Mouse (Mus musculus) lung, embryonic 16.5 days (tissue): ENCODE measurements around the gene Gpr55. TPM values are rescaled to one million over a fixed set of nuclear protein-coding genes. Genes with fewer than 3 reads are reported as not detected.
A peak's percentile ranks its signal among the peaks of the same experiment; 100 is the strongest.

Experiments
- ATAC-seq: fragments of 200-750 bp; cut with Nextera tagmentation; 2 replicates; pipeline ENCODE4 v1.8.0; 2017; ENCODE audit warnings: low read depth, mild to moderate bottlenecking, moderate library complexity
- H3K27ac ChIP-seq: fragments of 300-500 bp; sonication (generic); 2 replicates; pipeline ENCODE4 v1.5.1; 2014; ENCODE audit warnings: mild to moderate bottlenecking, control low read depth, low read length
- H3K27me3 ChIP-seq: fragments of 300-500 bp; sonication (generic); 2 replicates; pipeline ENCODE4 v1.6.1; 2014; ENCODE audit warnings: low read depth, low read length, mixed read lengths; ENCODE audit not compliant: control insufficient read depth, insufficient read depth
- H3K36me3 ChIP-seq: fragments of 300-500 bp; sonication (generic); 2 replicates; pipeline ENCODE4 v1.6.1; 2014; ENCODE audit warnings: low read length; ENCODE audit not compliant: control insufficient read depth, insufficient read depth
- H3K4me1 ChIP-seq: fragments of 300-500 bp; sonication (generic); replicated peaks from 2 replicates; pipeline ENCODE4 v1.6.1; 2014; ENCODE audit warnings: low read length, mixed read lengths; ENCODE audit not compliant: control insufficient read depth, insufficient read depth
- H3K4me2 ChIP-seq: fragments of 300-500 bp; sonication (generic); 2 replicates; pipeline ENCODE4 v1.6.1; 2014; ENCODE audit warnings: low read depth, low read length, control low read depth
- H3K4me3 ChIP-seq: fragments of 300-500 bp; sonication (generic); 2 replicates; pipeline ENCODE4 v1.5.1; 2014; ENCODE audit warnings: mild to moderate bottlenecking, low read length, control low read depth
- H3K9ac ChIP-seq: fragments of 300-500 bp; sonication (generic); 2 replicates; pipeline ENCODE4 v1.6.1; 2014; ENCODE audit warnings: low read length, control low read depth
- H3K9me3 ChIP-seq: fragments of 300-500 bp; sonication (generic); 2 replicates; pipeline ENCODE4 v1.6.1; 2016; ENCODE audit warnings: low read length; ENCODE audit not compliant: control insufficient read depth
- WGBS: fragments of 180-500 bp; shearing (Covaris S2); extraction: QIAGEN DNeasy Blood & Tissue Kit; methylation state at CpG from one replicate; pipeline ENCODE4 v1.1.7; 2014; 5-methylcytosine and 5-hydroxymethylcytosine counted together
- polyA plus RNA-seq: library from polyadenylated mRNA; unstranded; fragments of >200 nt; fragmentation: Nextera tagmentation; extraction: Ambion mirVana; gene quantifications from 2 replicates; pipeline ENCODE4 v1.2.1, GENCODE M21; 2015

Gpr55 gene
- polyA plus RNA-seq, 1 experiment from 2014 or later: not detected

DNA sequence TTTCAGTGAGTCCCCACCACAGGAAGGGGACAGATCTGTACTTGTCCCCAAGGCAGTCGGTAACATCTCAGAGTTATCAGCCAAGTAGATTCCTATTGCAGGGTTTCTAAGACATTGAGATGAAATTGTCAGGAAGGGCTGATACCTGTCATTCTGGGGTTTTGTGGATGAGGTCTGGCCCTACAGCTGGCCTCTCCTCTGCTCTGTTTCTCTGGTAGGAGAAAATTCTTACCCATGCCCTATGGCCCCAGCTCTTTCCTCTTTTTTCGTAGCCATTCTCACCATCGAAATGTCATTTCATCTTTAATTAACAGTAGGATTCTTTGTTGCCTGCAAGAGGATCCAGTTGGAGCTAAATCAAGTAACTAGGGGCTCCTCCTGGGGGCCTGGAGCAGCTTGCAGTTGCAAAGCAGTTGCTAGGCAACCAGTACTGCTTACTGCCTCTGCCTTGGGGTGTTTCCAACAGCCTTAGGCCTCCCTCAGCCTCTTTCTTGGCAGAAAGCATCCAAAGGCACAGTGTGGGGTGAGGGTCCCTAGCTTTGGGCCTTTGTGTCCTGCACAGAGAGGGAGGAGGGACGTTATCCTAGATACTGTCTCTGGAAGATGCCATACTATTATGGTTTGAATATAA, 32.6 kb downstream of the Gpr55 start, which contains the start of gene 4933407L21Rik:
Gene 4933407L21Rik, plus strand, starts transcription at position 427 of the 631 bp plus-strand sequence.
- Histone ChIP-seq H3K4me1 (peaks cover 5% of the 10 kb centered on the region), H3K36me3 (no peaks in the 10 kb centered on the region), H3K4me3 (no peak within 1 kb of the TSS), H3K4me2 (no peak within 1 kb of the TSS), H3K9me3 (no peaks in the 10 kb centered on the region), H3K9ac (no peak within 1 kb of the TSS), H3K27me3 (no peaks in the 10 kb centered on the region), H3K27ac (no peak within 1 kb of the TSS)
- WGBS: 50% methylated on average over 4 of the region's 4 CpGs
- ATAC-seq: peak; percentile 56

DNA sequence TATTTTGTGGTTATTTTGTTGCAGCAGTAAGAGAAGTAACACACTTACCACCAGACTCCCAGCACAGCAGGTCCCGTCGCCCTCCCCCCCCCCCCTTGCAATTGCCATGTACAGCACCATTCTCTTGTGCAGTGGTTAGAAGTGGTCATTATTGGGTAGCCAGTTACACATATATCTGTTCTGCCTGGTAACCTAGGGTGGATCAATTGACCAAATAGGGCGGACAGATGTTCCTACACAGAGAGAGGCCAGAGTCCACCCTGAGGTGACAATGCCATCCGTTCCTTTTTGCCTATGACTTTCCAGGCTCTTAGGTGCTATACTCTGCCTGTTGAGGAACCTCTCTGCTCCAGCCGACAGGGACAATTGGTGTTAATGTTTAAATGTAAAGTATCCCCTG, 35.6 kb downstream of the Gpr55 start:
- Histone ChIP-seq H3K27me3 (no peaks in the 10 kb centered on the region), H3K4me2 (no peak overlapping the region), H3K36me3 (no peaks in the 10 kb centered on the region), H3K9ac (no peak overlapping the region), H3K27ac (no peak overlapping the region), H3K4me3 (no peak overlapping the region), H3K4me1 (peaks cover 6% of the 10 kb centered on the region), H3K9me3 (no peaks in the 10 kb centered on the region)
- WGBS: 74% methylated on average over 5 of the region's 5 CpGs
- ATAC-seq: no peak

GRCm38 (mm10) chr1:85922865-85923211, 38.0 kb downstream of the Gpr55 start:
- 69% methylated on average over 5 of the region's 5 CpGs for WGBS
- no peak for ATAC-seq
- peaks cover 2% of the 10 kb centered on the region; the same call in 1 of the 2 replicates for H3K4me1 ChIP-seq

DNA sequence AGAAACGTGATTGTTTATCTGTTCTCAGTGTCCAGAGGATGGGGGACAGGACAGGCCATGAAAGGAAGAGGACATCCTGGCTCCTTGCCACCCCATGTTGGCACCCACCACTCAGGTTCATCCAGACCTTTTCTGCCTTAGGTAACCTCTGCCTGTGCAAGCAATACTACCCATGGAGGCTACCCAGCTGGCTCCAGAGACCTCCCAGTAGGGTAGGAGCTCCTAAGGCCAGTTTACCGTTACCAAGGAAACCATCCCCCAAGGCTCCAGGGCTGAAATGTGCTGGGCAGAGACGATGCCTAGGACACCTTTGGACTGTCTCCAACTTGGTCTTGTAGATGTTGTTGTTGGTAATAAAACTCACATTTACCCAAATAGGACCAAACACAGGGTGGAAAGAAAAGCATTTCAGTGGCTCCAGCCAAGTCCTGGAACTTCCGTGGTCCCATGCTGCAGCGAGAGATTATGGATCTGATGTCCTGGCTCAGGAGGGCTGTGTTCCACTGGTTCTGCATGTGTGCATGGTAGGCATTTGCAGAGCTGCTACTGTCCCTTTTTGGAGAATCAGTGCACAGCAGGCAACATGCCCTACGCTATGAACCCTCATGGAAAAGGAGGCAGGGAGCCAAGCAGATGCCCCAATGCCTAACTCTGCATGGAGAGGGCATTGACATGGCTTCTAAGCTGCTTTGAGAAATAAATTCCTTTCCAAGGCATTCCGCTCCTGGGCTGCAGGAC, 38.5 kb downstream of the Gpr55 start:
- H3K9me3 ChIP-seq: no peaks in the 10 kb centered on the region
- no peak overlapping the region for H3K4me3 ChIP-seq
- 57% methylated on average over 7 of the region's 7 CpGs for WGBS
- H3K36me3 ChIP-seq: no peaks in the 10 kb centered on the region
- ATAC-seq: 0 out of 2 replicates have a peak, but pooled peaks have one; percentile 4
- no peak overlapping the region for H3K4me2 ChIP-seq
- no peaks in the 10 kb centered on the region for H3K27me3 ChIP-seq
- H3K27ac ChIP-seq: no peak overlapping the region
- no peak overlapping the region for H3K9ac ChIP-seq
- H3K4me1 ChIP-seq: peaks cover 2% of the 10 kb centered on the region; the same call in 1 of the 2 replicates

More at GRCm38 (mm10) chr1:85922865-85923211, 38.0 kb downstream of the Gpr55 start:
- Histone ChIP-seq H3K27me3 (no peaks in the 10 kb centered on the region), H3K4me3 (no peak overlapping the region), H3K36me3 (no peaks in the 10 kb centered on the region), H3K9ac (no peak overlapping the region), H3K27ac (no peak overlapping the region), H3K9me3 (no peaks in the 10 kb centered on the region), H3K4me2 (no peak overlapping the region)

DNA sequence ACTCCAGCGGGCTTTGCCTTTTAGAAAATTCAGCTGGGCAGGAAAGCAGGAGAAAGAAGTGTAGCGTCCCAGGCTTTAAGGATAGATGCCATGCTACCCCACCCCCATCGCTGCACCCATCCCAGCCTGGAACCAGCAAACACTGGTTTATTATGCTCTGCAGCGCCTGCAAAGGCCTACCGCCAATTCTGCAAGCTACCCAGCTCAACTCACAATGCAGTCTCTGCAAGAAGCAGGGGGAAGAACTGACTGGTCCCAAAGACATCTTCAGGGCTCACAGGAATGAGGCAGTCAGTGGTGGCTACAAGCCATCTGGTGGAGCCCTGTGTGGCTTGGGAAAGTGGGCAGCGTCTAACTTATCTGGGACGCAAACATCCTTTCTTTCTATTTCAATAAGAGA, 39.1 kb downstream of the Gpr55 start:
- WGBS: 79% methylated on average over 7 of the region's 7 CpGs
- no peaks in the 10 kb centered on the region for H3K9me3 ChIP-seq
- H3K9ac ChIP-seq: no peak overlapping the region
- H3K4me3 ChIP-seq: no peak overlapping the region
- H3K36me3 ChIP-seq: no peaks in the 10 kb centered on the region
- no peak overlapping the region for H3K27ac ChIP-seq
- no peak overlapping the region for H3K4me2 ChIP-seq
- H3K27me3 ChIP-seq: no peaks in the 10 kb centered on the region
- peaks cover 2% of the 10 kb centered on the region; the same call in 1 of the 2 replicates for H3K4me1 ChIP-seq
- ATAC-seq: peak; percentile 19; the same call in 1 of the 2 replicates

DNA sequence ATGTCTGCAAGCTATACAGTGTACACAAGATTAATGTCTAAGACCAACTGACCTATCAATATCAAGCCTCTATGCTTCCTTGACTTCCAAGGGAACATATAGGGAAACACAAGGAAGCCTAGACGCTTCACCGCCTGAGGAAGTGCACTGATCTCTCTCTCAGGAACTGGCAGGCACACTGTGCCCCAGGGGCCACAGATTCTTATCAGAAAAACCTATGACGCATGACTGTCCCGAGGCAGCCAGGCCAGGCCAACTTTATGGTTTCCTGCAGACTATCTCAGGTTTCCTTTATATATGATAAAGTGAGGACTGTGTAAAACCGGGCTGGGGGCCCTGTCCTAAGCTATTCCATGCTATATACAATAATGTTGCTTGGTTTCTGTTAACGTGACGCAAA, 41.2 kb downstream of the Gpr55 start:
- no peaks in the 10 kb centered on the region for H3K36me3 ChIP-seq
- no peak for ATAC-seq
- H3K9me3 ChIP-seq: no peaks in the 10 kb centered on the region
- no peaks in the 10 kb centered on the region for H3K27me3 ChIP-seq
- H3K27ac ChIP-seq: no peak overlapping the region
- 74% methylated on average over 7 of the region's 7 CpGs for WGBS
- H3K4me3 ChIP-seq: no peak overlapping the region
- H3K4me2 ChIP-seq: no peak overlapping the region
- H3K4me1 ChIP-seq: peaks cover 5% of the 10 kb centered on the region; the same call in 1 of the 2 replicates
- no peak overlapping the region for H3K9ac ChIP-seq

GRCm38 (mm10) chr1:85916830-85917450, 43.9 kb downstream of the Gpr55 start:
- Histone ChIP-seq H3K9ac (no peak overlapping the region), H3K36me3 (no peaks in the 10 kb centered on the region), H3K27me3 (no peaks in the 10 kb centered on the region), H3K27ac (no peak overlapping the region), H3K9me3 (no peaks in the 10 kb centered on the region), H3K4me2 (no peak overlapping the region), H3K4me3 (no peak overlapping the region), H3K4me1 (peaks cover 5% of the 10 kb centered on the region; the same call in 1 of the 2 replicates)
- WGBS: 51% methylated on average over 4 of the region's 4 CpGs
- peak; percentile 60; the same call in 1 of the 2 replicates for ATAC-seq

GRCm38 (mm10) chr1:85915890-85916289, 44.9 kb downstream of the Gpr55 start:
- Histone ChIP-seq H3K36me3 (no peaks in the 10 kb centered on the region), H3K27ac (peak overlapping the region; percentile 40; the same call in 1 of the 2 replicates), H3K9me3 (no peaks in the 10 kb centered on the region), H3K4me1 (0 out of 2 replicates have a peak, but pooled peaks cover 3% of the 10 kb centered on the region), H3K4me2 (no peak overlapping the region), H3K9ac (no peak overlapping the region), H3K27me3 (no peaks in the 10 kb centered on the region), H3K4me3 (no peak overlapping the region)
- peak; percentile 70 for ATAC-seq

GRCm38 (mm10) chr1:85913078-85913755, 47.6 kb downstream of the Gpr55 start:
- Histone ChIP-seq H3K9ac (no peak overlapping the region), H3K4me2 (no peak overlapping the region), H3K9me3 (no peaks in the 10 kb centered on the region), H3K4me3 (no peak overlapping the region), H3K36me3 (0 out of 2 replicates have a peak, but pooled peaks cover under 1% of the 10 kb centered on the region), H3K4me1 (peaks cover 15% of the 10 kb centered on the region), H3K27ac (no peak overlapping the region), H3K27me3 (no peaks in the 10 kb centered on the region)
- 85% methylated on average over 7 of the region's 7 CpGs for WGBS
- ATAC-seq: no peak
